Mouse (Mus musculus) inflammation-experienced regulatory T-cells, adult 16 weeks (primary cell): ENCODE results near the gene Olfr1000. TPM values are rescaled to one million over a fixed set of nuclear protein-coding genes. Genes with fewer than 3 reads are reported as not detected.

ENCODE experiments used
- polyA plus RNA-seq: library from polyadenylated mRNA; unstranded; fragments of 100-300 nt; shearing (Covaris generic); gene quantifications from one replicate; pipeline ENCODE4 v1.2.1, GENCODE M21; 2017

Olfr1000 gene
- polyA plus RNA-seq, result not detected

GRCm38 (mm10) chr2:85611803-85612202 lies at the start of gene Olfr1000:
Gene Olfr1000 (minus strand): TSS chr2:85611903.

GRCm38 (mm10) chr2:85650604-85651003 lies 38.9 kb upstream of the Olfr1000 start, which contains the start of gene Olfr1002:
Gene Olfr1002 (minus strand): TSS chr2:85650704.

GRCm38 (mm10) chr2:85588648-85589047 lies 23.1 kb downstream of the Olfr1000 start, which contains the start of gene Olfr998:
Gene Olfr998 (plus strand): TSS chr2:85588948.

GRCm38 (mm10) chr2:85578915-85579314 lies 32.8 kb downstream of the Olfr1000 start, which contains the start of gene Olfr996:
Gene Olfr996 (plus strand): TSS chr2:85579215.

Other genes starting within 250 kb of the Olfr1000 start
- not detected for gene Olfr988, start 248.7 kb downstream of the Olfr1000 start, polyA plus RNA-seq
- not detected for gene Olfr992, start 202.4 kb downstream of the Olfr1000 start, polyA plus RNA-seq
- gene Olfr993, start 197.0 kb downstream of the Olfr1000 start, polyA plus RNA-seq, result not detected
- gene Olfr994, start 175.5 kb downstream of the Olfr1000 start, polyA plus RNA-seq, result not detected
- gene Olfr995, start 168.3 kb downstream of the Olfr1000 start, polyA plus RNA-seq, result not detected
- gene 4833423E24Rik, start 92.9 kb downstream of the Olfr1000 start, polyA plus RNA-seq, result not detected
- not detected for gene Olfr996, start 32.7 kb downstream of the Olfr1000 start, polyA plus RNA-seq
- gene Olfr998, start 23.0 kb downstream of the Olfr1000 start, polyA plus RNA-seq, result not detected
- not detected for gene Olfr1002, start 38.8 kb upstream of the Olfr1000 start, polyA plus RNA-seq
- gene Olfr154, start 52.6 kb upstream of the Olfr1000 start, polyA plus RNA-seq, result not detected
- gene Olfr1006, start 66.9 kb upstream of the Olfr1000 start, polyA plus RNA-seq, result not detected
- gene Olfr1008, start 77.5 kb upstream of the Olfr1000 start, polyA plus RNA-seq, result not detected
- not detected for gene Olfr1009, start 103.5 kb upstream of the Olfr1000 start, polyA plus RNA-seq
- not detected for gene Olfr1012, start 150.9 kb upstream of the Olfr1000 start, polyA plus RNA-seq
- gene Olfr1013, start 155.2 kb upstream of the Olfr1000 start, polyA plus RNA-seq, result not detected
- not detected for gene Olfr1014, start 160.8 kb upstream of the Olfr1000 start, polyA plus RNA-seq
- gene Olfr1015, start 170.1 kb upstream of the Olfr1000 start, polyA plus RNA-seq, result not detected
- gene Olfr1016, start 190.6 kb upstream of the Olfr1000 start, polyA plus RNA-seq, result not detected
- gene Olfr1018, start 206.6 kb upstream of the Olfr1000 start, polyA plus RNA-seq, result not detected
- gene Olfr1019, start 233.6 kb upstream of the Olfr1000 start, polyA plus RNA-seq, result not detected
- gene Olfr1020, start 235.1 kb upstream of the Olfr1000 start, polyA plus RNA-seq, result not detected